Mouse (Mus musculus): Measurements from ENCODE around the gene Afap1l2. TPM values are rescaled to one million over a fixed set of nuclear protein-coding genes. Genes with fewer than 3 reads are reported as not detected.

Afap1l2 gene
- polyA plus RNA-seq, 1 experiment from 2014 or later: 1.2 TPM

GRCm38 (mm10) chr19:57036860-57037259 is 28.8 kb upstream of the Afap1l2 start:
- ATAC-seq (replicated peaks; ENCODE audit: low FRiP score): no peak
- WGBS: 89% methylated on average over 15 of the region's 15 CpGs
- DNase-seq (ENCODE audit: low spot score): no peak
- Histone ChIP-seq H3K9ac (ENCODE audit: low read depth, low read length) (no peak overlapping the region), H3K4me3 (ENCODE audit: low read depth, low read length) (no peak overlapping the region), H3K9me3 (ENCODE audit: control insufficient read depth, low read length) (no peaks in the 10 kb centered on the region), H3K4me1 (replicated peaks; ENCODE audit: control insufficient read depth, insufficient read depth, low read length) (no peaks in the 10 kb centered on the region), H3K36me3 (ENCODE audit: control insufficient read depth, insufficient read depth, low read length) (no peaks in the 10 kb centered on the region), H3K27ac (ENCODE audit: low read depth, low read length) (no peak overlapping the region), H3K4me2 (no peak overlapping the region), H3K27me3 (replicated peaks; ENCODE audit: control insufficient read depth, insufficient read depth, low read length) (no peaks in the 10 kb centered on the region)

- Histone ChIP-seq H3K27me3 (replicated peaks; ENCODE audit: control insufficient read depth, insufficient read depth, low read length) (no peaks in the 10 kb centered on the region), H3K4me3 (ENCODE audit: low read depth, low read length) (no peak overlapping the region)
- no peak for ATAC-seq (replicated peaks; ENCODE audit: low FRiP score)
Measured at GRCm38 (mm10) chr19:57031582-57031981, 23.6 kb upstream of the Afap1l2 start.

GRCm38 (mm10) chr19:57029461-57029860 is 21.4 kb upstream of the Afap1l2 start:
- no peak overlapping the region for H3K27ac ChIP-seq (ENCODE audit: low read depth, low read length)
- H3K27me3 ChIP-seq (replicated peaks; ENCODE audit: control insufficient read depth, insufficient read depth, low read length): no peaks in the 10 kb centered on the region
- H3K4me1 ChIP-seq (replicated peaks; ENCODE audit: control insufficient read depth, insufficient read depth, low read length): no peaks in the 10 kb centered on the region
- H3K4me2 ChIP-seq: no peak overlapping the region
- WGBS: 75% methylated on average over 6 of the region's 6 CpGs
- ATAC-seq (replicated peaks; ENCODE audit: low FRiP score): no peak
- H3K4me3 ChIP-seq (ENCODE audit: low read depth, low read length): no peak overlapping the region
- H3K9ac ChIP-seq (ENCODE audit: low read depth, low read length): no peak overlapping the region
- no peak for DNase-seq (ENCODE audit: low spot score)
- no peaks in the 10 kb centered on the region for H3K9me3 ChIP-seq (ENCODE audit: control insufficient read depth, low read length)
- no peaks in the 10 kb centered on the region for H3K36me3 ChIP-seq (ENCODE audit: control insufficient read depth, insufficient read depth, low read length)

More at GRCm38 (mm10) chr19:57031582-57031981, 23.6 kb upstream of the Afap1l2 start:
- Histone ChIP-seq H3K4me1 (replicated peaks; ENCODE audit: control insufficient read depth, insufficient read depth, low read length) (no peaks in the 10 kb centered on the region), H3K36me3 (ENCODE audit: control insufficient read depth, insufficient read depth, low read length) (no peaks in the 10 kb centered on the region), H3K4me2 (no peak overlapping the region), H3K9me3 (ENCODE audit: control insufficient read depth, low read length) (no peaks in the 10 kb centered on the region), H3K9ac (ENCODE audit: low read depth, low read length) (no peak overlapping the region), H3K27ac (ENCODE audit: low read depth, low read length) (no peak overlapping the region)
- no peak for DNase-seq (ENCODE audit: low spot score)
- 63% methylated on average over 4 of the region's 4 CpGs for WGBS

- H3K4me3 ChIP-seq (ENCODE audit: low read depth, low read length): no peak overlapping the region
- no peak for DNase-seq (ENCODE audit: low spot score)
- H3K27ac ChIP-seq (ENCODE audit: low read depth, low read length): no peak overlapping the region
- H3K27me3 ChIP-seq (replicated peaks; ENCODE audit: control insufficient read depth, insufficient read depth, low read length): no peaks in the 10 kb centered on the region
- H3K9me3 ChIP-seq (ENCODE audit: control insufficient read depth, low read length): no peaks in the 10 kb centered on the region
- no peak overlapping the region for H3K9ac ChIP-seq (ENCODE audit: low read depth, low read length)
- H3K4me2 ChIP-seq: no peak overlapping the region
- 63% methylated on average over 8 of the region's 8 CpGs for WGBS
- no peak for ATAC-seq (replicated peaks; ENCODE audit: low FRiP score)
- H3K4me1 ChIP-seq (replicated peaks; ENCODE audit: control insufficient read depth, insufficient read depth, low read length): no peaks in the 10 kb centered on the region
- H3K36me3 ChIP-seq (ENCODE audit: control insufficient read depth, insufficient read depth, low read length): no peaks in the 10 kb centered on the region
Measured at GRCm38 (mm10) chr19:57028327-57029179, 20.5 kb upstream of the Afap1l2 start.

GRCm38 (mm10) chr19:57026501-57026900 is 18.5 kb upstream of the Afap1l2 start:
- DNase-seq (ENCODE audit: low spot score): no peak
- Histone ChIP-seq H3K4me3 (ENCODE audit: low read depth, low read length) (no peak overlapping the region), H3K27me3 (replicated peaks; ENCODE audit: control insufficient read depth, insufficient read depth, low read length) (no peaks in the 10 kb centered on the region), H3K9ac (ENCODE audit: low read depth, low read length) (no peak overlapping the region), H3K36me3 (ENCODE audit: control insufficient read depth, insufficient read depth, low read length) (no peaks in the 10 kb centered on the region), H3K4me2 (no peak overlapping the region), H3K27ac (ENCODE audit: low read depth, low read length) (no peak overlapping the region), H3K4me1 (replicated peaks; ENCODE audit: control insufficient read depth, insufficient read depth, low read length) (no peaks in the 10 kb centered on the region), H3K9me3 (ENCODE audit: control insufficient read depth, low read length) (no peaks in the 10 kb centered on the region)
- WGBS: 56% methylated on average over 4 of the region's 4 CpGs
- ATAC-seq (replicated peaks; ENCODE audit: low FRiP score): no peak

GRCm38 (mm10) chr19:57017785-57018179 is 9.8 kb upstream of the Afap1l2 start:
- no peak overlapping the region for H3K27ac ChIP-seq (ENCODE audit: low read depth, low read length)
- DNase-seq (ENCODE audit: low spot score): no peak
- no peaks in the 10 kb centered on the region for H3K36me3 ChIP-seq (ENCODE audit: control insufficient read depth, insufficient read depth, low read length)
- no peak overlapping the region for H3K4me2 ChIP-seq
- no peak overlapping the region for H3K4me3 ChIP-seq (ENCODE audit: low read depth, low read length)
- no peaks in the 10 kb centered on the region for H3K9me3 ChIP-seq (ENCODE audit: control insufficient read depth, low read length)
- no peak overlapping the region for H3K9ac ChIP-seq (ENCODE audit: low read depth, low read length)
- no peaks in the 10 kb centered on the region; the same call in 1 of the 2 replicates for H3K27me3 ChIP-seq (replicated peaks; ENCODE audit: control insufficient read depth, insufficient read depth, low read length)
- WGBS: 67% methylated on average over 8 of the region's 8 CpGs
- no peak for ATAC-seq (replicated peaks; ENCODE audit: low FRiP score)
- H3K4me1 ChIP-seq (replicated peaks; ENCODE audit: control insufficient read depth, insufficient read depth, low read length): peaks cover 4% of the 10 kb centered on the region; the same call in 1 of the 2 replicates

- no peak for DNase-seq (ENCODE audit: low spot score)
- H3K4me3 ChIP-seq (ENCODE audit: low read depth, low read length): no peak overlapping the region
Measured at GRCm38 (mm10) chr19:57016995-57017784, 9.2 kb upstream of the Afap1l2 start.

GRCm38 (mm10) chr19:57014808-57015207 is 6.8 kb upstream of the Afap1l2 start:
- 75% methylated on average over 3 of the region's 3 CpGs for WGBS
- H3K27ac ChIP-seq (ENCODE audit: low read depth, low read length): no peak overlapping the region
- H3K9me3 ChIP-seq (ENCODE audit: control insufficient read depth, low read length): no peaks in the 10 kb centered on the region
- H3K4me3 ChIP-seq (ENCODE audit: low read depth, low read length): no peak overlapping the region
- ATAC-seq (replicated peaks; ENCODE audit: low FRiP score): no peak
- DNase-seq (ENCODE audit: low spot score): no peak
- no peak overlapping the region for H3K4me2 ChIP-seq
- H3K36me3 ChIP-seq (ENCODE audit: control insufficient read depth, insufficient read depth, low read length): no peaks in the 10 kb centered on the region
- no peaks in the 10 kb centered on the region; the same call in 1 of the 2 replicates for H3K27me3 ChIP-seq (replicated peaks; ENCODE audit: control insufficient read depth, insufficient read depth, low read length)
- H3K4me1 ChIP-seq (replicated peaks; ENCODE audit: control insufficient read depth, insufficient read depth, low read length): peaks cover 4% of the 10 kb centered on the region; the same call in 1 of the 2 replicates
- no peak overlapping the region for H3K9ac ChIP-seq (ENCODE audit: low read depth, low read length)

More at GRCm38 (mm10) chr19:57016995-57017784, 9.2 kb upstream of the Afap1l2 start:
- H3K27ac ChIP-seq (ENCODE audit: low read depth, low read length): no peak overlapping the region
- no peaks in the 10 kb centered on the region; the same call in 1 of the 2 replicates for H3K27me3 ChIP-seq (replicated peaks; ENCODE audit: control insufficient read depth, insufficient read depth, low read length)
- peaks cover 4% of the 10 kb centered on the region; the same call in 1 of the 2 replicates for H3K4me1 ChIP-seq (replicated peaks; ENCODE audit: control insufficient read depth, insufficient read depth, low read length)
- ATAC-seq (replicated peaks; ENCODE audit: low FRiP score): no peak
- H3K9me3 ChIP-seq (ENCODE audit: control insufficient read depth, low read length): no peaks in the 10 kb centered on the region
- WGBS: 32% methylated on average over 15 of the region's 15 CpGs
- no peak overlapping the region for H3K9ac ChIP-seq (ENCODE audit: low read depth, low read length)
- 0 out of 2 replicates have a peak overlapping the region, but pooled peaks have one; percentile 20 for H3K4me2 ChIP-seq
- H3K36me3 ChIP-seq (ENCODE audit: control insufficient read depth, insufficient read depth, low read length): no peaks in the 10 kb centered on the region
